Mouse (Mus musculus) neural tube, embryonic 11.5 days (tissue): ENCODE results near the gene Tas2r136. TPM values are rescaled to one million over a fixed set of nuclear protein-coding genes. Genes with fewer than 3 reads are reported as not detected.

Experiments used
- ATAC-seq: fragments of 200-750 bp; cut with Nextera tagmentation; 2 replicates; pipeline ENCODE4 v1.8.0; 2017; ENCODE audit warnings: moderate number of reproducible peaks, mild to moderate bottlenecking, moderate TSS enrichment, moderate library complexity; ENCODE audit not compliant: insufficient read depth, low FRiP score, low TSS enrichment
- DNase-seq: peaks from one replicate; pipeline ENCODE4 v3.0.0-alpha.2; 2015; ENCODE audit warnings: low spot score
- H3K27ac ChIP-seq: fragments of 300-500 bp; sonication (generic); 2 replicates; pipeline ENCODE4 v1.5.1; 2014; ENCODE audit warnings: low read depth, mild to moderate bottlenecking, low read length
- H3K27me3 ChIP-seq: fragments of 300-500 bp; sonication (generic); 2 replicates; pipeline ENCODE4 v1.6.1; 2014; ENCODE audit warnings: mild to moderate bottlenecking, low read length, mixed read lengths; ENCODE audit not compliant: control insufficient read depth, insufficient read depth
- H3K36me3 ChIP-seq: fragments of 300-500 bp; sonication (generic); 2 replicates; pipeline ENCODE4 v1.6.1; 2014; ENCODE audit warnings: mild to moderate bottlenecking, low read length, moderate library complexity, mixed read lengths; ENCODE audit not compliant: control insufficient read depth, insufficient read depth
- H3K4me1 ChIP-seq: fragments of 300-500 bp; sonication (generic); 2 replicates; pipeline ENCODE4 v1.6.1; 2014; ENCODE audit warnings: low read length, mixed read lengths; ENCODE audit not compliant: control insufficient read depth, insufficient read depth
- H3K4me2 ChIP-seq: fragments of 300-500 bp; sonication (generic); 2 replicates; pipeline ENCODE4 v1.6.1; 2014; ENCODE audit warnings: low read depth, mild to moderate bottlenecking, moderate library complexity
- H3K4me3 ChIP-seq: fragments of 300-500 bp; sonication (generic); 2 replicates; pipeline ENCODE4 v1.5.1; 2014; ENCODE audit warnings: low read depth, low read length
- H3K9ac ChIP-seq: fragments of 300-500 bp; sonication (generic); 2 replicates; pipeline ENCODE4 v1.6.1; 2014; ENCODE audit warnings: mild to moderate bottlenecking, low read length
- H3K9me3 ChIP-seq: fragments of 300-500 bp; sonication (generic); 2 replicates; pipeline ENCODE4 v1.6.1; 2016; ENCODE audit warnings: low read length; ENCODE audit not compliant: control insufficient read depth
- WGBS: fragments of 180-500 bp; shearing (Covaris S2); extraction: QIAGEN DNeasy Blood & Tissue Kit; methylation state at CpG from one replicate; pipeline ENCODE4 v1.1.7; 2014; 5-methylcytosine and 5-hydroxymethylcytosine counted together
- polyA plus RNA-seq: library from polyadenylated mRNA; unstranded; fragments of >200 nt; fragmentation: Nextera tagmentation; extraction: Ambion mirVana; gene quantifications from 2 replicates; pipeline ENCODE4 v1.2.1, GENCODE M21; 2014

Gene Tas2r136
- polyA plus RNA-seq, result not detected in 2 replicates

- Histone ChIP-seq H3K27ac (no peak within 1 kb of the TSS), H3K9ac (no peak within 1 kb of the TSS), H3K36me3 (no peaks in the 10 kb centered on the region), H3K9me3 (no peaks in the 10 kb centered on the region), H3K4me1 (no peaks in the 10 kb centered on the region), H3K27me3 (no peaks in the 10 kb centered on the region), H3K4me2 (no peak within 1 kb of the TSS), H3K4me3 (no peak within 1 kb of the TSS)
- no peak for ATAC-seq
- DNase-seq, result no peak
Observed at GRCm38 (mm10) chr6:132778062-132778461, at the start of gene Tas2r136. Tas2r136 (minus strand) TSS chr6:132778162.

GRCm38 (mm10) chr6:132802518-132802917 is 24.6 kb upstream of the Tas2r136 start, which contains the start of gene Tas2r117:
Tas2r117 (plus strand) TSS chr6:132802818.
- no peaks in the 10 kb centered on the region for H3K9me3 ChIP-seq
- no peak for DNase-seq
- no peak for ATAC-seq
- H3K27ac ChIP-seq, result no peak within 1 kb of the TSS
- H3K9ac ChIP-seq, result no peak within 1 kb of the TSS
- no peaks in the 10 kb centered on the region for H3K4me1 ChIP-seq
- no peaks in the 10 kb centered on the region for H3K36me3 ChIP-seq
- H3K27me3 ChIP-seq, result no peaks in the 10 kb centered on the region
- WGBS, result 93% methylated on average over 1 of the region's 1 CpGs
- no peak within 1 kb of the TSS for H3K4me3 ChIP-seq
- no peak within 1 kb of the TSS for H3K4me2 ChIP-seq

- no peak overlapping the region for H3K27ac ChIP-seq
- H3K36me3 ChIP-seq, result no peaks in the 10 kb centered on the region
- WGBS, result 29% methylated on average over 1 of the region's 1 CpGs
- no peak for ATAC-seq
- no peaks in the 10 kb centered on the region for H3K4me1 ChIP-seq
- no peak overlapping the region for H3K4me2 ChIP-seq
- H3K9ac ChIP-seq, result no peak overlapping the region
- peaks cover under 1% of the 10 kb centered on the region; the same call in 1 of the 2 replicates for H3K9me3 ChIP-seq
- H3K27me3 ChIP-seq, result no peaks in the 10 kb centered on the region
- H3K4me3 ChIP-seq, result no peak overlapping the region
- DNase-seq, result peak; percentile 22
Observed at GRCm38 (mm10) chr6:132795393-132795792, 17.4 kb upstream of the Tas2r136 start.

GRCm38 (mm10) chr6:132761831-132762230 is 16.1 kb downstream of the Tas2r136 start, which contains the start of gene Tas2r102:
Tas2r102 (plus strand) TSS chr6:132762131.
- Histone ChIP-seq H3K9ac (no peak within 1 kb of the TSS), H3K27ac (no peak within 1 kb of the TSS), H3K4me2 (no peak within 1 kb of the TSS), H3K4me3 (no peak within 1 kb of the TSS), H3K9me3 (no peaks in the 10 kb centered on the region), H3K36me3 (no peaks in the 10 kb centered on the region), H3K4me1 (no peaks in the 10 kb centered on the region), H3K27me3 (no peaks in the 10 kb centered on the region)
- WGBS, result 99% methylated on average over 2 of the region's 2 CpGs
- ATAC-seq (no peak), DNase-seq (no peak)

- no peak within 1 kb of the TSS for H3K4me3 ChIP-seq
- no peak within 1 kb of the TSS for H3K4me2 ChIP-seq
- H3K27ac ChIP-seq, result no peak within 1 kb of the TSS
- 85% methylated on average over 1 of the region's 1 CpGs for WGBS
- H3K4me1 ChIP-seq, result no peaks in the 10 kb centered on the region
- no peaks in the 10 kb centered on the region for H3K27me3 ChIP-seq
- DNase-seq, result no peak
- ATAC-seq, result no peak
- no peaks in the 10 kb centered on the region for H3K36me3 ChIP-seq
- H3K9ac ChIP-seq, result no peak within 1 kb of the TSS
- no peaks in the 10 kb centered on the region for H3K9me3 ChIP-seq
Observed at GRCm38 (mm10) chr6:132754430-132754829, 23.5 kb downstream of the Tas2r136 start, which contains the start of gene Tas2r124. Tas2r124 (plus strand) TSS chr6:132754730.

- Histone ChIP-seq H3K9me3 (no peaks in the 10 kb centered on the region), H3K27me3 (no peaks in the 10 kb centered on the region), H3K9ac (no peak overlapping the region), H3K27ac (no peak overlapping the region), H3K4me2 (no peak overlapping the region), H3K36me3 (no peaks in the 10 kb centered on the region), H3K4me3 (no peak overlapping the region), H3K4me1 (no peaks in the 10 kb centered on the region)
- ATAC-seq, result no peak
- DNase-seq, result no peak
- WGBS, result 84% methylated on average over 2 of the region's 2 CpGs
Observed at GRCm38 (mm10) chr6:132750206-132750605, 27.8 kb downstream of the Tas2r136 start.

- 80% methylated on average over 2 of the region's 2 CpGs for WGBS
- DNase-seq, result no peak
- Histone ChIP-seq H3K27me3 (no peaks in the 10 kb centered on the region), H3K9me3 (no peaks in the 10 kb centered on the region), H3K9ac (no peak within 1 kb of the TSS), H3K4me3 (no peak within 1 kb of the TSS), H3K4me2 (no peak within 1 kb of the TSS), H3K27ac (no peak within 1 kb of the TSS), H3K4me1 (no peaks in the 10 kb centered on the region), H3K36me3 (no peaks in the 10 kb centered on the region)
- ATAC-seq, result no peak
Observed at GRCm38 (mm10) chr6:132737935-132738334, 40.0 kb downstream of the Tas2r136 start, which contains the start of gene Tas2r115. Tas2r115 (minus strand) TSS chr6:132738035.

Other genes with a start within 250 kb of the Tas2r136 start
- gene Prh1, start 208.4 kb downstream of the Tas2r136 start, polyA plus RNA-seq, result not detected in 2 replicates
- not detected in 2 replicates for gene Prp2, start 182.2 kb downstream of the Tas2r136 start, polyA plus RNA-seq
- not detected in 2 replicates for gene A630073D07Rik, start 126.6 kb downstream of the Tas2r136 start, polyA plus RNA-seq
- not detected in 2 replicates for gene Tas2r120, start 121.2 kb downstream of the Tas2r136 start, polyA plus RNA-seq
- not detected in 2 replicates for gene Tas2r121, start 77.2 kb downstream of the Tas2r136 start, polyA plus RNA-seq
- gene Tas2r122, start 66.2 kb downstream of the Tas2r136 start, polyA plus RNA-seq, result not detected in 2 replicates
- not detected in 2 replicates for gene Tas2r115, start 40.1 kb downstream of the Tas2r136 start, polyA plus RNA-seq
- not detected in 2 replicates for gene Tas2r124, start 23.4 kb downstream of the Tas2r136 start, polyA plus RNA-seq
- gene Tas2r102, start 16.0 kb downstream of the Tas2r136 start, polyA plus RNA-seq, result not detected in 2 replicates
- gene Tas2r117, start 24.7 kb upstream of the Tas2r136 start, polyA plus RNA-seq, result not detected in 2 replicates
- not detected in 2 replicates for gene Tas2r123, start 69.0 kb upstream of the Tas2r136 start, polyA plus RNA-seq
- not detected in 2 replicates for gene Tas2r116, start 77.3 kb upstream of the Tas2r136 start, polyA plus RNA-seq
- gene Tas2r110, start 89.8 kb upstream of the Tas2r136 start, polyA plus RNA-seq, result not detected in 2 replicates
- gene Tas2r113, start 114.8 kb upstream of the Tas2r136 start, polyA plus RNA-seq, result not detected in 2 replicates
- not detected in 2 replicates for gene Tas2r125, start 131.5 kb upstream of the Tas2r136 start, polyA plus RNA-seq
- gene Tas2r129, start 172.9 kb upstream of the Tas2r136 start, polyA plus RNA-seq, result not detected in 2 replicates
- not detected in 2 replicates for gene Tas2r131, start 179.8 kb upstream of the Tas2r136 start, polyA plus RNA-seq
- gene Tas2r109, start 202.8 kb upstream of the Tas2r136 start, polyA plus RNA-seq, result not detected in 2 replicates